Mouse (Mus musculus): ENCODE measurements at regions not wholly inside any gene's neighbourhood (a gene's known extent, or its start where the extent isn't known, plus 50 kb on each side); places are given as distances from the start of the nearest gene placed in this dataset.

- in situ Hi-C loops (cut with MboI): no loop called here
Measured at GRCm38 (mm10) chr10:19140628-19141027, 125.2 kb upstream of the Tnfaip3 start.

GRCm38 (mm10) chr10:19139234-19139633 is 123.8 kb upstream of the Tnfaip3 start:
- in situ Hi-C loops (cut with MboI): no loop called here

GRCm38 (mm10) chr10:19138258-19138657 is 122.8 kb upstream of the Tnfaip3 start:
- in situ Hi-C loops (cut with MboI): no loop called here

- in situ Hi-C loops (cut with MboI): no loop called here
Measured at GRCm38 (mm10) chr10:19127581-19128291, 112.3 kb upstream of the Tnfaip3 start.

- in situ Hi-C loops (cut with MboI): no loop called here
Measured at GRCm38 (mm10) chr10:19126922-19127321, 111.5 kb upstream of the Tnfaip3 start.

- in situ Hi-C loops (cut with MboI): no loop called here
Measured at GRCm38 (mm10) chr10:19126438-19126837, 111.0 kb upstream of the Tnfaip3 start.

GRCm38 (mm10) chr10:19123691-19124090 is 108.2 kb upstream of the Tnfaip3 start:
- in situ Hi-C loops (cut with MboI): no loop called here

- in situ Hi-C loops (cut with MboI): no loop called here
Measured at GRCm38 (mm10) chr10:19122221-19122620, 106.8 kb upstream of the Tnfaip3 start.

- in situ Hi-C loops (cut with MboI): no loop called here
Measured at GRCm38 (mm10) chr10:19119281-19120049, 104.0 kb upstream of the Tnfaip3 start.

- in situ Hi-C loops (cut with MboI): no loop called here
Measured at GRCm38 (mm10) chr10:19118569-19119280, 103.3 kb upstream of the Tnfaip3 start.

GRCm38 (mm10) chr10:19117071-19117605 is 101.7 kb upstream of the Tnfaip3 start:
- in situ Hi-C loops (cut with MboI): no loop called here

- in situ Hi-C loops (cut with MboI): no loop called here
Measured at GRCm38 (mm10) chr10:19112459-19112858, 97.0 kb upstream of the Tnfaip3 start.

- in situ Hi-C loops (cut with MboI): no loop called here
Measured at GRCm38 (mm10) chr10:19105231-19105681, 89.8 kb upstream of the Tnfaip3 start.

- in situ Hi-C loops (cut with MboI): no loop called here
Measured at GRCm38 (mm10) chr10:19104671-19105203, 89.3 kb upstream of the Tnfaip3 start.

- in situ Hi-C loops (cut with MboI): loop anchor here (10.0 kb wide), 1 partner anchor 185 kb away; no protein-coding TSS in a partner anchor
Measured at GRCm38 (mm10) chr10:19099369-19100285, 84.2 kb upstream of the Tnfaip3 start.

GRCm38 (mm10) chr10:19094297-19094696 is 78.8 kb upstream of the Tnfaip3 start:
- in situ Hi-C loops (cut with MboI): loop anchor here (10.0 kb wide), 1 partner anchor 179 kb away; no protein-coding TSS in a partner anchor

- in situ Hi-C loops (cut with MboI): loop anchor here (10.0 kb wide), 1 partner anchor 179 kb away; no protein-coding TSS in a partner anchor
Measured at GRCm38 (mm10) chr10:19093689-19094088, 78.2 kb upstream of the Tnfaip3 start.

- in situ Hi-C loops (cut with MboI): loop anchor here (10.0 kb wide), 1 partner anchor 177 kb away; no protein-coding TSS in a partner anchor
Measured at GRCm38 (mm10) chr10:19091949-19092348, 76.5 kb upstream of the Tnfaip3 start.

- in situ Hi-C loops (cut with MboI): loop anchor here (10.0 kb wide), 1 partner anchor 176 kb away; no protein-coding TSS in a partner anchor
Measured at GRCm38 (mm10) chr10:19091110-19091509, 75.7 kb upstream of the Tnfaip3 start.

GRCm38 (mm10) chr10:19086995-19087394 is 71.5 kb upstream of the Tnfaip3 start:
- in situ Hi-C loops (cut with MboI): no loop called here
